Mouse (Mus musculus) cerebellum, adult 2 months (tissue): ENCODE measurements around the gene Tgfb2. TPM values are rescaled to one million over a fixed set of nuclear protein-coding genes. Genes with fewer than 3 reads are reported as not detected.
A peak's percentile ranks its signal among the peaks of the same experiment; 100 is the strongest.

Source experiments
- DNase-seq, 2 experiments: peaks; one replicate each; pipeline ENCODE4 v3.0.0; 2021
- H3K27ac ChIP-seq: fragments of 200-500 bp; 2 replicates; pipeline ENCODE4 v1.5.1; 2012; ENCODE audit warnings: low read length, control low read depth, inconsistent platforms; ENCODE audit not compliant: insufficient read depth
- H3K27me3 ChIP-seq: fragments of 200-500 bp; 2 replicates; pipeline ENCODE4 v1.6.1; 2012; ENCODE audit warnings: inconsistent platforms, mild to moderate bottlenecking, low read length, moderate library complexity; ENCODE audit not compliant: control insufficient read depth, insufficient read depth
- H3K4me1 ChIP-seq: fragments of 200-500 bp; 2 replicates; pipeline ENCODE4 v1.6.1; 2011; ENCODE audit warnings: low read length; ENCODE audit not compliant: control insufficient read depth, insufficient read depth
- H3K4me3 ChIP-seq: fragments of 200-500 bp; replicated peaks from 2 replicates; pipeline ENCODE3; 2011; ENCODE audit warnings: mild to moderate bottlenecking, low read depth, low read length, control low read depth; ENCODE audit not compliant: insufficient read depth
- CTCF ChIP-seq: fragments of 200-500 bp; IDR thresholded peaks from 2 replicates; pipeline ENCODE4 v1.5.1; 2011; ENCODE audit warnings: low read depth, mild to moderate bottlenecking, control low read depth, low read length, moderate library complexity, borderline replicate concordance; ENCODE audit not compliant: insufficient read depth
- POLR2A ChIP-seq: fragments of 200-500 bp; IDR thresholded peaks from 2 replicates; pipeline ENCODE4 v1.6.1; 2011; ENCODE audit warnings: low read length, control low read depth, borderline replicate concordance; ENCODE audit not compliant: insufficient read depth
- WGBS: fragments of 180-500 bp; shearing (Covaris S2); methylation state at CpG from one replicate; pipeline ENCODE4 v1.1.7; 2018; 5-methylcytosine and 5-hydroxymethylcytosine counted together
- polyA plus RNA-seq: library from polyadenylated mRNA; depleted of rRNA; stranded (reverse); fragments of >200 nt; gene quantifications from 2 replicates; pipeline ENCODE4 v1.2.3, GENCODE M21; 2012

Tgfb2 gene
- polyA plus RNA-seq, 1 experiment, result 4.0 TPM

DNA sequence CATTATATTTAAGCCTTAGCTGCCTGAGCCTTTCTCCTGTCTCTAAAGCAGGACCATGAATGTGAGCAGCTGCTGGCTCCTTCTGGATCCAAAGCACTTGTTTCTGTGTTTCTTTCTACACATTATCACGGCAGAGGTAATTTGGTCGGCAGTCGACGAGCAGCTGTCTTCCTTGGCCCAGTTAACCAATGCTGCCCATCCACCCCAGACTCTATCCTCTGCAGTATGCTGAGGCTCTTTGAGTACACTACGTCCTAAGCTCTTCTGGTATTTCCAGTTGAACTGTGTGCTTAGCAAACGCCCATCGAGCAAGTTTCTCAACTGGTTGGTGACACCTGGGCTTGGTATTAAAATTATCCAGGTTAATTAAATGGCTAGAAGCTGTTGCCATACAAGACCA is 70.7 kb downstream of the Tgfb2 start:
- Histone ChIP-seq H3K27ac (no peak overlapping the region), H3K4me1 (no peaks in the 10 kb centered on the region), H3K27me3 (no peaks in the 10 kb centered on the region), H3K4me3 (no peak overlapping the region)
- TF ChIP-seq POLR2A, result no peak
- no peak for TF ChIP-seq CTCF
- DNase-seq, result no peak
- 28% methylated on average over 7 of the region's 7 CpGs for WGBS

DNA sequence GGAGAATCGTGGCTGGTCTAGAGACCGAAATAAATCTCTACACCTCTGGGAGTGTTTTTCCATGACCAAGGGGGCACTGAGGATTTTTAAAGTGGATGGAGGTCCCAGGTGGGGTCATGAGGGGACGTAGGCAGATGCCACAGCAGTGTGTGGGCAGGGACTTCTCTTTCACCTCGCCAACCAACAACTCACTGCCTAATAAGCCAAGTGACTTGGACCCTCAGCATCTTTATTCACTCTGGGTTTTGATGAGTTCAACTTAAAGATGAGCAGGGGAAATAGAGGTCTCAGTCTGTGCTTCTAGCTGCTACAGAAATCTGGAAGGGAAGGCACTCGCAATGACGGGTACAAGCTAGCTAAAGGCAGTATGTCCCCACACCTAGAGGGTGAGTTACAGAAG is 74.3 kb downstream of the Tgfb2 start:
- Histone ChIP-seq H3K27me3 (no peaks in the 10 kb centered on the region), H3K4me3 (no peak overlapping the region), H3K4me1 (no peaks in the 10 kb centered on the region), H3K27ac (no peak overlapping the region)
- no peak for DNase-seq
- TF ChIP-seq POLR2A (no peak), CTCF (no peak)
- 84% methylated on average over 6 of the region's 6 CpGs for WGBS

DNA sequence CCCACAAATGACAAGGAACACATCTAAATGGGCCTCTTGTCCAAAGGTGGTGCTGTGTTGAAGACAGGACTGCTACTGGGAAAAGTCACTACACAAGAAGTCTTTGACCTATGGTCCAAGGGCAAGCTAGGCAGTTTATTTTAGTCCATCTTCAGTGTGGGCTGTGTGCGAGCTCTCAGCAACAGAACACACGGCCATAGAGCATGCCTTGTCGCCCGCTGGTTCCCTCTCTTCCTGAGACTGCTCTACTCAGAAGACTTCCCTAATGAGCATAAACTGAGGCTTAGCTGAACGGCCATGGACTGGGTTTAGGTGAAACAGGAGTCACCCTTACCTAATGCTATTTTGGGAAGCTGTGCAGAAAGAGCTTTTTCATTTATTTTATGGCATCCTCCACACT is 74.8 kb downstream of the Tgfb2 start:
- 85% methylated on average over 5 of the region's 5 CpGs for WGBS
- TF ChIP-seq CTCF, result no peak
- TF ChIP-seq POLR2A, result no peak
- H3K4me1 ChIP-seq, result no peaks in the 10 kb centered on the region
- H3K4me3 ChIP-seq, result no peak overlapping the region
- H3K27ac ChIP-seq, result no peak overlapping the region
- H3K27me3 ChIP-seq, result no peaks in the 10 kb centered on the region
- DNase-seq, result no peak

DNA sequence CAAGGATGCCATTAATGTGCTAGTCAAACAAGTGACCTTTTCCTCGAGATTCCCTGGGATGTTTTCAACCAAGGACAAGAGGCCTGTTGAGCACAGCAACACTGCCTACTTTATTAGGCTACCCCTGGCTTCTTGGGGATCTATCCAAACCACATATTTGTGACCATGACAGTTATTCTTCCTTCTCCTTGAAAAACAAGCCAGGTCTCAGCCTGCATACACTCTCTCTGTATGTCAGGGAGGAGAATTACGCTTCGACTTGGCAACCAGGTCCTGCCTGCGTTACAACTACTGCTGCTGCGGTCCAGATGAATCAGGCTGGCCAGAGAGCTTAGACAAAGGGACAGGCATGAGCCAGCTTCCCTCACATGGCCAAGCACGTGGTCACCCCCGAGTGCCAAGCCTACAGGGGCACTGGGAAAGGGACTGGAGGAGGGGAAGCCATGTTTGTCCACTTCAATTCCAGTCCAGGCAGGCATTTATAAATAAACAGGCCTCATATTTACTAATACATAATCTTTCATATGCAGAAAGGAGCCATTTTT is 78.3 kb downstream of the Tgfb2 start:
- Histone ChIP-seq H3K4me3 (no peak overlapping the region), H3K4me1 (no peaks in the 10 kb centered on the region), H3K27me3 (no peaks in the 10 kb centered on the region), H3K27ac (no peak overlapping the region)
- TF ChIP-seq POLR2A, result no peak
- no peak for TF ChIP-seq CTCF
- 20% methylated on average over 7 of the region's 7 CpGs for WGBS
- peak; percentile 12 to 25 for DNase-seq

DNA sequence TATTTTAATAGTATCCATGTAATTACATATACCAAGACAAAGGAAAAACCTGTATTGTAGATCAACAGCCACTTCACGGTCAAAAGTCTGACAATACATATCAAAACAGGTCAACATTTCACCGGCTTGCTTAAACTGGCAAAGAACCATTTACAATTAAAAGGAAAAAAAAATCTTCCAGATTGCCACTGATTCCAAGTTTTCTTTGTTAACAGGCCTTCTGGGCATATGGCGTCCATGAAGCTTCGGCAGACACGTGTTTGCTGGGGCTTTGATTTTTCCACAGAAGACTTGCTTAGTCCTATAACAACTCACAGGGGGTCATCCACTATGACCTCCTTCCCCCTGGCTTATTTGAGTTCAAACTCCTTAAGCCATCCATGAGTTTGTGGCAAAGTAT is 81.3 kb downstream of the Tgfb2 start:
- Histone ChIP-seq H3K4me1 (no peaks in the 10 kb centered on the region), H3K27ac (no peak overlapping the region), H3K27me3 (no peaks in the 10 kb centered on the region), H3K4me3 (no peak overlapping the region)
- no peak for DNase-seq
- 47% methylated on average over 5 of the region's 5 CpGs for WGBS
- TF ChIP-seq POLR2A (no peak), CTCF (no peak)

DNA sequence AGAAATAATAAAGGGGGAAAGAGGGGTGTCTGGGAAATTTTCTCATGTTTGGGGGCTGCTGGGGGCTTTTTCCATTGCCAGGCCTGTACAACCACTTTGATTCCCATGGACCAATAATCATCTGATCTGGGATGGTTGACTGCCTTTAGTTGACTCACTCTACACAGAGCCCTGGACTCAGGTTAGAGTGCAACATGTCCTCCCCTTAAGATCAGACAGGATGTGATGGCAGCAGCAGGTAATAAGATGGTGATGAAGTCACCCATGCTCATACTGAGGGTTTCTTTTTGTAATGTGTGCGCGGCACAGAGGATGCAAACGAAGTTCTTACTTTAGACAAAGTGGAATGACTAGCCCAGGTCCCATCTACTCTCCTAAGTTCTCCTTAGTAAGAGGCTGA is 84.0 kb downstream of the Tgfb2 start:
- no peaks in the 10 kb centered on the region for H3K4me1 ChIP-seq
- H3K27ac ChIP-seq, result no peak overlapping the region
- WGBS, result 97% methylated on average over 3 of the region's 3 CpGs
- no peak for DNase-seq
- H3K27me3 ChIP-seq, result no peaks in the 10 kb centered on the region
- no peak overlapping the region for H3K4me3 ChIP-seq
- TF ChIP-seq CTCF (no peak), POLR2A (no peak)

DNA sequence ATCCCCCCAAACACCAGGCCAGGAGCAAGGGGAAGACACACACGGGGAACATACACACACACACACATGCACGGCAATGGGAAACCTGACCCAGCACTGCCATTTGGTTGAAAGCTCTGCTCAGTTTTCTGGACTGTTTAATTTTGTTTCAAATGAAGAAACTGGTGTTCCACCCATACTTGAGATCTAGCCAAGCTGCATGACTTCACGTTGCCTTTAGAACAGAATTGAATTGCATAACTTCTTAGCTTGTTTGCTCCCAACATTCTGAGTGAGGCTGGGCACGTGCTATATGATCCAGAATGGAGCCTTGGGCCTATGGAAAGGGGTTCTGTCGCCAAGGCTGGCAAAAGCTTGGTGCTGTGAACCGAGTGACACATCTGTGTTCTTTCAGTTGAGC is 87.5 kb downstream of the Tgfb2 start:
- Histone ChIP-seq H3K27me3 (no peaks in the 10 kb centered on the region), H3K4me1 (no peaks in the 10 kb centered on the region), H3K4me3 (no peak overlapping the region), H3K27ac (no peak overlapping the region)
- TF ChIP-seq CTCF (no peak), POLR2A (no peak)
- DNase-seq, result no peak
- WGBS, result 83% methylated on average over 6 of the region's 6 CpGs

DNA sequence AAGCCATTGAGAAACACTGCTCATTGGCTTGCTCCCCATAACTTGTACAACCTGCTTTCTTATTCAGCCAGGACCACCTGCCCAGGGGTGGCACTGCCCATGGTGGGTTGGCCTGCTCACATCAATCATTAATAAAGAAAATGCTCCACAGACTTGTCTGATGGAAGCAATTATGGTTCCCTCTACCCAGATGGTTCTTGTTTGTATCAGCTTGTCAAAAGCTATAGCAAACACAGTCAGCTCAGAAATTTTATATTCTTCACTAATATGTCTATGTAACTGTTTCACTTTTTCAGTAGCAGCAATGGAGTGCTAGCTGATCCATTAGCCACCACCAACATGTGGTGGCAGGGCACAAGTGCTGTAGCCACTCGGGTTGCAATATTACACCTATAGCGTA is 94.4 kb downstream of the Tgfb2 start:
- 100% methylated on average over 2 of the region's 2 CpGs for WGBS
- H3K4me3 ChIP-seq, result no peak overlapping the region
- no peak for DNase-seq
- H3K27ac ChIP-seq, result no peak overlapping the region
- no peaks in the 10 kb centered on the region; the same call in 1 of the 2 replicates for H3K4me1 ChIP-seq
- TF ChIP-seq POLR2A (no peak), CTCF (no peak)
- H3K27me3 ChIP-seq, result no peaks in the 10 kb centered on the region
